Mouse (Mus musculus) heart, embryonic 12.5 days (tissue): ENCODE results near the gene Olfr1406. TPM values are rescaled to one million over a fixed set of nuclear protein-coding genes. Genes with fewer than 3 reads are reported as not detected.

Experiments used
- polyA plus RNA-seq: library from polyadenylated mRNA; unstranded; fragments of >200 nt; fragmentation: Nextera tagmentation; extraction: Ambion mirVana; gene quantifications from 2 replicates; pipeline ENCODE4 v1.2.1, GENCODE M21; 2016

The Olfr1406 gene
- polyA plus RNA-seq, 1 experiment from 2014 or later, result not detected

Other genes with a start within 250 kb of the Olfr1406 start
- gene Olfr16, start 240.2 kb downstream of the Olfr1406 start, polyA plus RNA-seq, result not detected in 2 replicates
- not detected in 2 replicates for gene Olfr1408, start 53.3 kb downstream of the Olfr1406 start, polyA plus RNA-seq
- gene Olfr218, start 7.2 kb upstream of the Olfr1406 start, polyA plus RNA-seq, result not detected in 2 replicates
- not detected in 2 replicates for gene Olfr1404, start 21.8 kb upstream of the Olfr1406 start, polyA plus RNA-seq
- not detected in 2 replicates for gene Fcer1a, start 36.6 kb upstream of the Olfr1406 start, polyA plus RNA-seq
- gene Olfr418, start 75.4 kb upstream of the Olfr1406 start, polyA plus RNA-seq, result not detected in 2 replicates
- gene Mptx2, start 87.1 kb upstream of the Olfr1406 start, polyA plus RNA-seq, result not detected in 2 replicates
- 3.9 and 4.5 TPM in 2 replicates for gene Ackr1, start 143.1 kb upstream of the Olfr1406 start, polyA plus RNA-seq
- 2.4 and 3.0 TPM in 2 replicates for gene Aim2, start 160.2 kb upstream of the Olfr1406 start, polyA plus RNA-seq
- 0.57 TPM in 2 replicates for gene Cadm3, start 177.1 kb upstream of the Olfr1406 start, polyA plus RNA-seq